Mouse (Mus musculus) kidney, embryonic 14.5 days (tissue): ENCODE measurements around the gene Tert. TPM values are rescaled to one million over a fixed set of nuclear protein-coding genes. Genes with fewer than 3 reads are reported as not detected.

Experiments
- ATAC-seq: fragments of 200-750 bp; cut with Nextera tagmentation; 2 replicates; pipeline ENCODE4 v1.8.0; 2017; ENCODE audit warnings: moderate number of reproducible peaks, mild to moderate bottlenecking, moderate TSS enrichment, moderate library complexity; ENCODE audit not compliant: low FRiP score, low TSS enrichment
- H3K27ac ChIP-seq: fragments of 300-500 bp; sonication (generic); 2 replicates; pipeline ENCODE4 v1.5.1; 2014; ENCODE audit warnings: low read depth, mild to moderate bottlenecking, low read length, moderate library complexity, mixed read lengths
- H3K27me3 ChIP-seq: fragments of 300-500 bp; sonication (generic); 2 replicates; pipeline ENCODE4 v1.6.1; 2014; ENCODE audit warnings: mild to moderate bottlenecking, low read length; ENCODE audit not compliant: control insufficient read depth, insufficient read depth
- H3K36me3 ChIP-seq: fragments of 300-500 bp; sonication (generic); 2 replicates; pipeline ENCODE4 v1.6.1; 2014; ENCODE audit warnings: low read length, mixed read lengths; ENCODE audit not compliant: control insufficient read depth, insufficient read depth
- H3K4me1 ChIP-seq: fragments of 300-500 bp; sonication (generic); 2 replicates; pipeline ENCODE4 v1.6.1; 2014; ENCODE audit warnings: low read length, mixed read lengths; ENCODE audit not compliant: control insufficient read depth, insufficient read depth
- H3K4me2 ChIP-seq: fragments of 300-500 bp; sonication (generic); replicated peaks from 2 replicates; pipeline ENCODE4 v1.6.1; 2014; ENCODE audit warnings: low read depth, mild to moderate bottlenecking, low read length
- H3K4me3 ChIP-seq: fragments of 300-500 bp; sonication (generic); 2 replicates; pipeline ENCODE4 v1.5.1; 2014; ENCODE audit warnings: mild to moderate bottlenecking, low read length
- H3K9ac ChIP-seq: fragments of 300-500 bp; sonication (generic); 2 replicates; pipeline ENCODE4 v1.6.1; 2014; ENCODE audit warnings: low read depth, mild to moderate bottlenecking, low read length, moderate library complexity
- H3K9me3 ChIP-seq: fragments of 300-500 bp; sonication (generic); 2 replicates; pipeline ENCODE4 v1.6.1; 2016; ENCODE audit warnings: low read length; ENCODE audit not compliant: control insufficient read depth
- WGBS: fragments of 180-500 bp; shearing (Covaris S2); extraction: QIAGEN DNeasy Blood & Tissue Kit; methylation state at CpG from one replicate; pipeline ENCODE4 v1.1.7; 2014; 5-methylcytosine and 5-hydroxymethylcytosine counted together
- polyA plus RNA-seq: library from polyadenylated mRNA; unstranded; fragments of >200 nt; fragmentation: Nextera tagmentation; extraction: Ambion mirVana; gene quantifications from 2 replicates; pipeline ENCODE4 v1.2.1, GENCODE M21; 2014

The Tert gene
- polyA plus RNA-seq, 1 experiment from 2014 or later: 7.9 TPM

GRCm38 (mm10) chr13:73604156-73604957, 22.4 kb upstream of the Tert start:
- ATAC-seq: peak; percentile 85
- Histone ChIP-seq H3K27me3 (no peaks in the 10 kb centered on the region), H3K9me3 (no peaks in the 10 kb centered on the region), H3K36me3 (peaks cover 36% of the 10 kb centered on the region), H3K4me2 (peak overlapping the region; percentile 93), H3K9ac (peak overlapping the region; percentile 87), H3K27ac (no peak overlapping the region), H3K4me1 (peaks cover 13% of the 10 kb centered on the region), H3K4me3 (peak overlapping the region; percentile 57)
- 5% methylated on average over 25 of the region's 39 CpGs for WGBS

- Histone ChIP-seq H3K9ac (no peak overlapping the region), H3K4me1 (no peaks in the 10 kb centered on the region), H3K27me3 (no peaks in the 10 kb centered on the region), H3K27ac (no peak overlapping the region), H3K4me3 (no peak overlapping the region), H3K4me2 (no peak overlapping the region), H3K36me3 (peaks cover 73% of the 10 kb centered on the region), H3K9me3 (no peaks in the 10 kb centered on the region)
- ATAC-seq: no peak
- WGBS: 93% methylated on average over 5 of the region's 5 CpGs
These were observed 8.3 kb upstream of the Tert start for GRCm38 (mm10) chr13:73618406-73618805.

GRCm38 (mm10) chr13:73620637-73621036, 6.1 kb upstream of the Tert start:
- Histone ChIP-seq H3K27ac (no peak overlapping the region), H3K9me3 (no peaks in the 10 kb centered on the region), H3K4me2 (no peak overlapping the region), H3K4me3 (no peak overlapping the region), H3K36me3 (peaks cover 50% of the 10 kb centered on the region), H3K9ac (no peak overlapping the region), H3K4me1 (no peaks in the 10 kb centered on the region), H3K27me3 (no peaks in the 10 kb centered on the region)
- no peak for ATAC-seq
- 68% methylated on average over 6 of the region's 6 CpGs for WGBS

GRCm38 (mm10) chr13:73626410-73626744, 334 bp upstream of the Tert start:
- peak overlapping the region; percentile 69 for H3K4me3 ChIP-seq
- no peak overlapping the region for H3K27ac ChIP-seq
- H3K27me3 ChIP-seq: no peaks in the 10 kb centered on the region
- H3K36me3 ChIP-seq: peaks cover 3% of the 10 kb centered on the region; the same call in 1 of the 2 replicates
- H3K9me3 ChIP-seq: no peaks in the 10 kb centered on the region
- 0 out of 2 replicates have a peak, but pooled peaks cover 10% of the 10 kb centered on the region for H3K4me1 ChIP-seq
- no peak; the same call in 1 of the 2 replicates for ATAC-seq
- peak overlapping the region; percentile 73 for H3K9ac ChIP-seq
- 40% methylated on average over 6 of the region's 6 CpGs for WGBS
- H3K4me2 ChIP-seq: peak overlapping the region; percentile 85

GRCm38 (mm10) chr13:73628586-73629113, 1.9 kb downstream of the Tert start:
- Histone ChIP-seq H3K4me3 (no peak overlapping the region), H3K9ac (no peak overlapping the region), H3K36me3 (peaks cover 3% of the 10 kb centered on the region; the same call in 1 of the 2 replicates), H3K27ac (no peak overlapping the region), H3K9me3 (no peaks in the 10 kb centered on the region), H3K27me3 (no peaks in the 10 kb centered on the region), H3K4me1 (0 out of 2 replicates have a peak, but pooled peaks cover 10% of the 10 kb centered on the region), H3K4me2 (no peak overlapping the region)
- WGBS: 84% methylated on average over 11 of the region's 11 CpGs
- ATAC-seq: no peak

GRCm38 (mm10) chr13:73631837-73632236, 5.1 kb downstream of the Tert start:
- Histone ChIP-seq H3K27ac (no peak overlapping the region), H3K36me3 (peaks cover 13% of the 10 kb centered on the region; the same call in 1 of the 2 replicates), H3K4me2 (no peak overlapping the region), H3K4me1 (0 out of 2 replicates have a peak, but pooled peaks cover 10% of the 10 kb centered on the region), H3K9ac (no peak overlapping the region), H3K9me3 (no peaks in the 10 kb centered on the region), H3K4me3 (no peak overlapping the region), H3K27me3 (no peaks in the 10 kb centered on the region)
- ATAC-seq: no peak
- 91% methylated on average over 3 of the region's 3 CpGs for WGBS

DNA sequence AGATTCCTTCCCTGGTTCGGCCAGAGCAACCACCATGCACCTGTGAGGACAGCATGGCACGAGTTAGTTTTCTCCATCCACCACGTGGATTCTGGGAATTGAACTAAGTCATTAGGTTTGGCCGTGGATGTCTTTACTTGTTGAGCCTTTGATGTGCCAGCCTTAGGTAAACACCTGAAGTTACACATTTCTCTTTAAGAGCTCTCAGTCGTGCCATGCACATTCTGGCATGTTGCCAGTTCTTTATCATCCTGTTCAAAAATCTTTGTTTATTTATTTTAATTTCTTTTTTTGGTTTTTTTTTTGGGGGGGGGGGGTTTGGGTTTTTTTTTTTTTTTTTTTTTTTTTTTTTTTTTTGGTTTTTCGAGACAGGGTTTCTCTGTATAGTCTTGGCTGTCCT, 11.1 kb downstream of the Tert start:
- H3K27ac ChIP-seq: no peak overlapping the region
- WGBS: 81% methylated on average over 5 of the region's 6 CpGs
- H3K9ac ChIP-seq: no peak overlapping the region
- H3K4me2 ChIP-seq: no peak overlapping the region
- ATAC-seq: no peak
- H3K36me3 ChIP-seq: peaks cover 10% of the 10 kb centered on the region; the same call in 1 of the 2 replicates
- H3K27me3 ChIP-seq: no peaks in the 10 kb centered on the region
- no peaks in the 10 kb centered on the region for H3K4me1 ChIP-seq
- no peak overlapping the region for H3K4me3 ChIP-seq
- no peaks in the 10 kb centered on the region for H3K9me3 ChIP-seq

GRCm38 (mm10) chr13:73641296-73641695, 14.6 kb downstream of the Tert start:
- Histone ChIP-seq H3K4me1 (no peaks in the 10 kb centered on the region), H3K27me3 (no peaks in the 10 kb centered on the region), H3K4me3 (no peak overlapping the region), H3K27ac (no peak overlapping the region), H3K9ac (no peak overlapping the region), H3K4me2 (no peak overlapping the region), H3K9me3 (no peaks in the 10 kb centered on the region), H3K36me3 (no peaks in the 10 kb centered on the region)
- ATAC-seq: no peak
- WGBS: 74% methylated on average over 4 of the region's 4 CpGs

GRCm38 (mm10) chr13:73646397-73647087, 19.8 kb downstream of the Tert start:
- ATAC-seq: peak; percentile 79
- no peaks in the 10 kb centered on the region for H3K4me1 ChIP-seq
- WGBS: 37% methylated on average over 6 of the region's 6 CpGs

More at GRCm38 (mm10) chr13:73646397-73647087, 19.8 kb downstream of the Tert start:
- Histone ChIP-seq H3K4me2 (no peak overlapping the region), H3K9me3 (no peaks in the 10 kb centered on the region), H3K27me3 (no peaks in the 10 kb centered on the region), H3K27ac (no peak overlapping the region), H3K9ac (no peak overlapping the region), H3K36me3 (peaks cover 9% of the 10 kb centered on the region; the same call in 1 of the 2 replicates), H3K4me3 (no peak overlapping the region)
